9 mouse cellular contexts compared by ENCODE assay signal in genomic region chr19:42019011-42019522, GRCm38 (mm10). TPM values are rescaled to one million over a fixed set of nuclear protein-coding genes. Genes with fewer than 3 reads are reported as not detected.
DNase-seq lines count a peak whose midpoint lies in the region; ATAC-seq and TF ChIP-seq lines count a peak whose summit lies in the region.
"Had no signal": no experiment of that assay in that cellular context is flagged by ENCODE, and none has a peak within 500 bp of the region (broad histone marks: within the 10 kb centered on the region; RNA-seq: fewer than 3 reads in every experiment).

No protein-coding gene starts in this region.

- no peaks in the 10 kb centered on the region for H3K36me3 ChIP-seq in kidney, postnatal 0 days (ENCODE audit: insufficient read depth, low read length)
- H3K36me3 ChIP-seq in heart, embryonic 16.5 days (ENCODE audit: control insufficient read depth, insufficient read depth), result no peaks in the 10 kb centered on the region

- no peak overlapping the region for H3K4me3 ChIP-seq in kidney, postnatal 0 days (replicated peaks; ENCODE audit: low read depth, low read length)
- H3K4me3 ChIP-seq in heart, embryonic 16.5 days (ENCODE audit: low read length), result no peak overlapping the region
- no peak overlapping the region for H3K4me3 ChIP-seq in olfactory bulb, adult 2 months (ENCODE audit: insufficient read depth, low read depth, low read length)

- DNase-seq in kidney, postnatal 0 days (ENCODE audit: low spot score), result peak; percentile 67
- no peak for DNase-seq in kidney, postnatal 4 days
- peak; percentile 52 for DNase-seq in ZHBTc4 (ENCODE audit: low read depth, low spot score)
- no peak for DNase-seq in yolk sac, embryonic 10.5 days (ENCODE audit: low spot score)
- DNase-seq in spleen, postnatal 36 days (ENCODE audit: low spot score in 2 of 2), result no peak
- DNase-seq: adrenal gland, adult 2 months had no signal

- peak overlapping the region; percentile 32 for H3K27ac ChIP-seq in kidney, postnatal 0 days
- H3K27ac ChIP-seq in heart, embryonic 16.5 days (ENCODE audit: low read length), result peak overlapping the region; percentile 85
- peak overlapping the region; percentile 86 for H3K27ac ChIP-seq in olfactory bulb, adult 2 months (ENCODE audit: insufficient read depth, low read depth, low read length)

- no peak overlapping the region for H3K4me2 ChIP-seq in kidney, postnatal 0 days (ENCODE audit: low read length)
- H3K4me2 ChIP-seq in heart, embryonic 16.5 days (ENCODE audit: low read depth, low read length), result no peak overlapping the region

- no peaks in the 10 kb centered on the region for H3K27me3 ChIP-seq in kidney, postnatal 0 days (ENCODE audit: insufficient read depth, low read length)
- no peaks in the 10 kb centered on the region for H3K27me3 ChIP-seq in heart, embryonic 16.5 days (ENCODE audit: control insufficient read depth, insufficient read depth, low read length)

- no peak for TF ChIP-seq CTCF in kidney, postnatal 0 days (IDR thresholded peaks at IDR 0.05; ENCODE audit: low read depth)
- no peak for TF ChIP-seq CTCF in olfactory bulb, adult 2 months (IDR thresholded peaks at IDR 0.05; ENCODE audit: insufficient read depth, low read depth, low read length)

- TF ChIP-seq POLR2A in olfactory bulb, adult 2 months (IDR thresholded peaks at IDR 0.05; ENCODE audit: insufficient read depth, low read depth, low read length), result no peak

- WGBS in kidney, postnatal 0 days, result 24% methylated on average over 4 of the region's 4 CpGs
- WGBS in heart, embryonic 16.5 days, result 41% methylated on average over 4 of the region's 4 CpGs
- WGBS in olfactory bulb, adult 2 months, result 57% methylated on average over 4 of the region's 4 CpGs

- ATAC-seq in kidney, postnatal 0 days (replicated peaks; ENCODE audit: low FRiP score, low read depth), result peak; percentile 44; the same call in 1 of the 2 replicates
- ATAC-seq in heart, embryonic 16.5 days (replicated peaks; ENCODE audit: extremely low read depth, insufficient read depth, low FRiP score), result 0 out of 2 replicates have a peak, but pooled peaks have one; percentile 19
- no peak for ATAC-seq in monocyte, adult 5-6 weeks (replicated peaks; ENCODE audit: insufficient number of reproducible peaks, low FRiP score, low TSS enrichment, poor library complexity, severe bottlenecking)

- H3K4me1 ChIP-seq in kidney, postnatal 0 days (replicated peaks; ENCODE audit: insufficient read depth, low read length), result peaks cover 30% of the 10 kb centered on the region
- H3K4me1 ChIP-seq in heart, embryonic 16.5 days (ENCODE audit: control insufficient read depth, insufficient read depth, low read length), result peaks cover 32% of the 10 kb centered on the region
- peaks cover 41% of the 10 kb centered on the region for H3K4me1 ChIP-seq in olfactory bulb, adult 2 months (ENCODE audit: control insufficient read depth, insufficient read depth, low read length)

- no peaks in the 10 kb centered on the region for H3K9me3 ChIP-seq in kidney, postnatal 0 days (replicated peaks; ENCODE audit: low read length)
- H3K9me3 ChIP-seq in heart, embryonic 16.5 days (replicated peaks; ENCODE audit: control insufficient read depth, low read length), result no peaks in the 10 kb centered on the region

- no peak overlapping the region for H3K9ac ChIP-seq in kidney, postnatal 0 days (ENCODE audit: low read depth, low read length)
- H3K9ac ChIP-seq in heart, embryonic 16.5 days (ENCODE audit: low read length), result no peak overlapping the region

RNA-seq across cellular contexts. Expression of gene Ankrd2, which starts 16.7 kb away (rescaled TPM):
- 0.11 and 0.13 TPM in 2 replicates for polyA plus RNA-seq in kidney, postnatal 0 days (2015; fragmentation: Nextera tagmentation; extraction: Ambion mirVana)
- not detected in 2 replicates for polyA plus RNA-seq in heart, embryonic 16.5 days (2015; fragmentation: Nextera tagmentation; extraction: Ambion mirVana)
- polyA plus RNA-seq in olfactory bulb, adult 2 months (2012; ENCODE audit: insufficient read depth, insufficient read length, low replicate concordance, missing spikeins), result not detected in 2 replicates
- total RNA-seq in monocyte, adult 5-6 weeks (2017), result not detected in 3 replicates

RNA-seq across cellular contexts. Expression of gene Hoga1, which starts 26.3 kb away (rescaled TPM):
- 97.6 and 110 TPM in 2 replicates for polyA plus RNA-seq in kidney, postnatal 0 days (2015; fragmentation: Nextera tagmentation; extraction: Ambion mirVana)
- 0.49 and 0.67 TPM in 2 replicates for polyA plus RNA-seq in heart, embryonic 16.5 days (2015; fragmentation: Nextera tagmentation; extraction: Ambion mirVana)
- polyA plus RNA-seq in olfactory bulb, adult 2 months (2012; ENCODE audit: insufficient read depth, insufficient read length, low replicate concordance, missing spikeins), result not detected in 2 replicates
- not detected in 3 replicates for total RNA-seq in monocyte, adult 5-6 weeks (2017)

RNA-seq across cellular contexts. Expression of gene 4933411K16Rik, which starts 33.0 kb away (rescaled TPM):
- polyA plus RNA-seq in kidney, postnatal 0 days (2015; fragmentation: Nextera tagmentation; extraction: Ambion mirVana), result 0.34 and 0.38 TPM in 2 replicates
- not detected in 2 replicates for polyA plus RNA-seq in heart, embryonic 16.5 days (2015; fragmentation: Nextera tagmentation; extraction: Ambion mirVana)
- polyA plus RNA-seq in olfactory bulb, adult 2 months (2012; ENCODE audit: insufficient read depth, insufficient read length, low replicate concordance, missing spikeins), result not detected in 2 replicates
- total RNA-seq in monocyte, adult 5-6 weeks (2017), result 0.43 to 0.67 TPM in 2 of 3 replicates, not detected in the other

RNA-seq across cellular contexts. Expression of gene Ubtd1, which starts 37.5 kb away (rescaled TPM):
- 31.8 and 36.6 TPM in 2 replicates for polyA plus RNA-seq in kidney, postnatal 0 days (2015; fragmentation: Nextera tagmentation; extraction: Ambion mirVana)
- 17.1 and 18.5 TPM in 2 replicates for polyA plus RNA-seq in heart, embryonic 16.5 days (2015; fragmentation: Nextera tagmentation; extraction: Ambion mirVana)
- not detected in 2 replicates for polyA plus RNA-seq in olfactory bulb, adult 2 months (2012; ENCODE audit: insufficient read depth, insufficient read length, low replicate concordance, missing spikeins)
- total RNA-seq in monocyte, adult 5-6 weeks (2017), result 8.2 to 10.9 TPM (median 10.0 TPM) in 3 replicates

RNA-seq across cellular contexts. Expression of gene Mms19, which starts 38.1 kb away (rescaled TPM):
- polyA plus RNA-seq in kidney, postnatal 0 days (2015; fragmentation: Nextera tagmentation; extraction: Ambion mirVana), result 23.3 and 26.1 TPM in 2 replicates
- polyA plus RNA-seq in heart, embryonic 16.5 days (2015; fragmentation: Nextera tagmentation; extraction: Ambion mirVana), result 20.7 and 24.5 TPM in 2 replicates
- not detected in 2 replicates for polyA plus RNA-seq in olfactory bulb, adult 2 months (2012; ENCODE audit: insufficient read depth, insufficient read length, low replicate concordance, missing spikeins)
- 18.6 to 55.2 TPM (median 41.6 TPM) in 3 replicates for total RNA-seq in monocyte, adult 5-6 weeks (2017)

Comparison
In these comparisons a context has a peak if more than half of its experiments do, and no peak if none do; other contexts are left out.
1. DNase-seq: peak in kidney, postnatal 0 days (single experiment) and ZHBTc4 (single experiment); none in kidney, postnatal 4 days (0 of 2), yolk sac, embryonic 10.5 days (single experiment) and spleen, postnatal 36 days (0 of 2).
2. H3K27ac ChIP-seq: peak in every context shown above with its lines; median percentile 86 in olfactory bulb, adult 2 months; 85 in heart, embryonic 16.5 days; 32 in kidney, postnatal 0 days.
3. RNA of gene Hoga1, which starts 26.3 kb away (polyA plus RNA-seq): 97.6 to 110 TPM in kidney, postnatal 0 days; 0.49 to 0.67 TPM in heart, embryonic 16.5 days and not detected in olfactory bulb, adult 2 months; every median in the first group is over 10 times any median in the second.